Mouse (Mus musculus): ENCODE measurements around the gene Olfr1410.

The Olfr1410 gene

DNA sequence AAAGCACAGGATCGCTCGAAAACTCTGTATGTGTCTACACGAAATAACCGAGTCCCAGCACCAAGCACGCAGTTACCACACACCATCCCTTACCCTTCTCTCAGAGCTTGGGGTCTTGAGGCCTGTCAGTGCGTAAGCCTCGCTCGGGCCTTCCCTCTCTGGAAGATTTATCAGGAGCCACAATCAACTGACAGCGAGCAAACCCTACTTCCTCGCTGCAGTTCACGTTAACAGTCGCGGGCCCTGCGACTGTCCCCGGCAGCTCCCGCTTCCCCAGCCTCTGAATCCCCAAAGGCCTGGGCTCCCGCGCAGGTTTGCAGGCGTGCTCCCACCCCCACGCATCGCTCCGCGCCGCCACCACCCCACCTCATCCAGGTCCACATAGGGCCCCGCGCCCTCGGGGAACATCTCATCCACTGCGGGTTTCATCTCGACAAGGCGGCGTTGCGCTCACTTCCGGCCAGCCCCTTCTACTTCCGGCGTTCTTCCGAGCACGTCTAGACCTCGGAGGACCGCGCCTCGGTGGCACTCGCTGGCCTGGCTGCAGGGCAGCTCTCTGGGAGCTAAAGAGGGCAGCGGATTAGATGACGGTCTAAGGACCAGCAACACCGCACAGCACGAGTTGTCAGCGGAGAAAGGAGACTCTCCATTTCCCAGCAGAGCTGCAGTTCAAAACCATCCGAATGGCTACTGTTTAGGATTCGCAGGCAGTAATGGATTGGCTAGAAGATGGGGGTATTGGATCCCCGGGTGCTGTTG is 36.1 kb downstream of the Olfr1410 start, which contains the start of gene Cops9:
TSS of gene Cops9 (minus strand) at position 472 of the 759 bp plus-strand sequence.
- DNase-seq = peak; percentile 90

DNA sequence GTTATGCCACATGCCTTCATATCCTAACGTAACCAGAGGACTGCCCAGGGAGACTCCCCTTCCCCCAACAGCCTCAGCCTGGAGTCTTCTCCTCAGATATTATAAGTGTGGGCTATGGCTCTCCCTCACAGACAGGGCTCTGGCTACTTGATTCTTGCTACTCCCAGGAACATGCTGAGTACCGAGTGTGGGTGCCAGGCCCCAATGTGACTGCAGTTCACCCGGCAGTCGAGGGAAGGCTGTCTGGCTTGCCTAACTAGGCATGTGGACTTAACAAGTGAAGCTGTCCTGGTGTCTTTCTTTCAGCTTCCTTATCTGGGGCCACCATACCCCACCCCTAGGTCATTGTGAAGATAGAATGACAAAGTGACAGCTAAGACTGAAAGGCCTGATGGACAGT is 38.1 kb downstream of the Olfr1410 start:
- DNase-seq = no peak

- no peak for DNase-seq
These were observed 39.3 kb downstream of the Olfr1410 start for GRCm38 (mm10) chr1:92644916-92645315.

GRCm38 (mm10) chr1:92646111-92646510 is 40.5 kb downstream of the Olfr1410 start:
- DNase-seq = no peak

GRCm38 (mm10) chr1:92646601-92647000 is 41.0 kb downstream of the Olfr1410 start:
- no peak for DNase-seq

- DNase-seq = no peak
These were observed 41.4 kb downstream of the Olfr1410 start for GRCm38 (mm10) chr1:92647026-92647425.

DNA sequence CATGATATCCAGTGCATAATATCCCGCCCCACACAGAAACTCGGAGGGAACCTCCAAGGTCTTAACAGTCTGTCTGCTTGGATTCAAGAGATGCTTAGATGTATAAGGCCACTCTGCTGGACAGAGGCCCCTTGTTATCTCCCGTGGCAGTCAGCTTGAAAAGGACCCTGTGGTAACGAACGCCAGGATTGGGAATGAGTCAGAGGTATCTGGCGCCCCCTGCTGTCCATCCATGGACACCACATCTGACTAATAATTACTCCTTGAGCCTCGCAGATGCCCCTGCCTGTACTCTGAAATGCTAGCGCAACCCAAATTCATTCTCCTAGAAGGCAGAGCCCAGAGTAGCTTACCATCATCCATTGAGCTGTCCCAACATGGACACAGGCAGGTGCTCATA is 42.2 kb downstream of the Olfr1410 start:
- peak; percentile 51 for DNase-seq

DNA sequence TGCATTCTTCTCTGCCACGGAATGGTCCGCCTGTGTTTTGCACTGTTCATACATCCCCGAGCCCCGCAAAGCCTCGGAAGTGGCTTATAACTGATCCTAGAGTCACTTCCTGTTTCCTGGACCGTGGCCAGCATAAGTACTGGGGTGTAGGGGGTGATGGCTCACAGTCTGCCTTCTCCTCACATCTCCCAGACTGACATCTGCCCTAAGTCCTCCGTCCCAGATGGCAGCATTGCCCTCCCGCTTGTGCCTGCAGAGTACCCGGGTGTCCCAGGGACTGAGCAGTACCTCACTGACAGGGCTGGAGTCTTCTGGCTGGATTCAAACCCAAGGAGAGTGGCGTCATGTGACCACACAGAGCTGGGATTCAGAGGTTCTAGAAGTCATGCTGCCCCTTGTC is 42.6 kb downstream of the Olfr1410 start:
- DNase-seq = no peak

DNA sequence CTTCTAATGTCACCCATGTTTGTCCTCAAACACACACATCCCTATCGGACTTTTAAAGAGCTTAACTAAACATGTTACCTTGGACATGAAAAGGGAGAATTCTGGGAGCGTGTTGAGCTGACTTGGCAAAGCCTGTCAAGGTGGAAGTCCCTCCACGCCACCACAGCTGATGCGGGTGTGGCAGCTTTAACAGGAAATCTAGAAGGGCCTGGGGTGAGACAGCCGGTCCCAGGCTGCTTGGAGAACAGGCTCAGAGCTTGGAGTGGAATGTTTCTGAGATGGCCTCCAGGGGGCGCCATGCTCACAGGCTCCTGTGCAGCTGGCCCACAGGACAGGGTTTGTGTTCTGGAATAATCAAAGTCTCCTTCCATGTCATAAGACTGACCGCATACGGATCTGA is 43.1 kb downstream of the Olfr1410 start, which contains the start of gene Otos:
TSS of gene Otos (minus strand) at position 169 of the 400 bp plus-strand sequence.
- peak; percentile 72 for DNase-seq

GRCm38 (mm10) chr1:92651467-92651866 is 45.9 kb downstream of the Olfr1410 start:
- DNase-seq = no peak

DNA sequence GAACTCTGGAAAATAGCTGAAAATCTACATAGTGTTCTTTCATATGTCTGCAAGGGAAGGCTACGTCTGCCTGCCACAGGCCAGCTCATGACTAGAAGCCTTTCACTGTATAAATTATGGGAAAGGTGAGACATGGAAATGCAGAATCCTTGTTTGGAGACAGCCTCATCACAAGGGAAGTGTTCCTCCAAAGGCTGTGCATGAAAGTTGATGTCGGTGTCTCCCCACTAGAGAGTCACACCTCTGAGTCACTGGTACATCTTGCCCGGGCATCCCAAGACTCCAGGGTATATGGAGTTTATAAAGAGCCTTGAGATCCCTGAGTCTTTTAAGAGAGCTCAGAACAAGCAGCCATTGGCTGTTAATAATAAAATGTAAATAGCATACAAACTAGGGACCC is 47.6 kb downstream of the Olfr1410 start:
- DNase-seq = no peak

- no peak for DNase-seq
These were observed 49.1 kb downstream of the Olfr1410 start for GRCm38 (mm10) chr1:92654676-92655075.

DNA sequence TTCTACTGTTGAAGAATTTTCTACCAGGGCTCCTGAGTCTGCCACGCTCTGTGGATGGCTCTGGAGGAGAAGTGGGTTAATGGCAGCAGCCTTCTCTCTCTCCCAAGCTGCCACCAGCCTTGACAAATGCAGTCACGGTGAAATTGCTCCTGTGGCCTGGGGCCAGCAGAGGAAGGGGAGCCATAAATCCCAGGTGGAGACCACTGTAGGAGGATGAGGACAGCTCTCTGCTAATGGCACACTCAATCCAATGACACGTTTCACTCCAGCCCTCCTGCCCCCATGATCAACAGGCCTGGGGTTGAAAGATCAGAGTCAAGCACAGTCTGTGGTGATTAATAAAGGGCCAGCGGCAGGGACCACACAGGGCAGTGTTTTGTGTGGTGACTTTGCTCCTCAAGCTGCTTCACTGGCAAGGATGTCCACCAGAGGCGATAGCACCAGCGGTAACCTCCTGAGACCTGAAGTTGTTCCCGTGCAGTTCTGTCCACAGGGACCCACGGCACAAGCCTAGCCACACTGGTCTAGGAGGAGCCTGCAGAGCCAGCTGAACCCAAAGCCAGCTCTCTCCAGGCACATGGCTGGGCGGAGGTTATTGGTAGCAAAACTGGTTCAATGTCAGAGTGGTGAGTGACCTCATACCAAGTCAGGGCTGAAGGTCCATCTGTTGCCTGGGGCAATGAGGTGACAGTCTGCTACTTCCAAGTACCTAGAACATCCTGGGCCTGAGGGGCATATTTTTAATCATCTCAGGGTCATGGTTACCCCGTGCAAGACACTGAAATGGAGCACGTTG is 51.6 kb downstream of the Olfr1410 start:
- DNase-seq = no peak

GRCm38 (mm10) chr1:92659392-92659791 is 53.8 kb downstream of the Olfr1410 start:
- no peak for DNase-seq
